Mouse (Mus musculus) bone marrow macrophage, adult 2 months (primary cell): ENCODE data around the gene Insrr.

Source experiments
- CTCF ChIP-seq: IDR thresholded peaks from 2 replicates; pipeline ENCODE4 v1.5.1; 2012; ENCODE audit warnings: low read depth, mild to moderate bottlenecking, low read length, moderate library complexity
- POLR2A ChIP-seq: IDR thresholded peaks from 2 replicates; pipeline ENCODE4 v1.6.1; 2012; ENCODE audit warnings: mild to moderate bottlenecking, low read depth, low read length, borderline replicate concordance

DNA sequence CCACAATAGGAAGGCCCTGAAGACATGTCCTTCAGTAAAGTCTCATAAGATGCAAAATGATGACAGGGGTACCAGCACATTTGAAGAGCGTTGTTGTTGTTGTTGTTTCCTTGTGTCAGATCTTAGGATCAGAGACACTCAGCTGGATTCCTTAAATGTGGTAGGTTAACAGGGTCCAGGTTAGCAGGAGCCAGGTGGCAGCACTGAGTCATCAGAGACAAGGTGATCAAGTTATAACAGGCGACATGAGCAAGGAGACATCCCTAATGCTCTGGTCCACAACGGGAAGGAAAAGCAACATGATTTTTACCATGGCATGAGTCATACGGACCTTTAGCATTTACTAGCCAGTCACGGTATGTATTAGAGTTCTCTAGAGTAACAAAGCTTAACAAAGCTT is 36.7 kb downstream of the Insrr start:
- TF ChIP-seq CTCF: no peak
- no peak for TF ChIP-seq POLR2A
